Mouse (Mus musculus) small intestine, adult 2 months (tissue): ENCODE measurements around the gene Mrgprf.

Experiments used
- CTCF ChIP-seq: fragments of 200-500 bp; IDR thresholded peaks from 2 replicates; pipeline ENCODE4 v1.5.1; 2012; ENCODE audit warnings: low read depth, mild to moderate bottlenecking, control low read depth, inconsistent platforms, low read length, moderate library complexity, mixed read lengths; ENCODE audit not compliant: insufficient replicate concordance, insufficient read length; ENCODE audit errors: extremely low read depth
- POLR2A ChIP-seq: fragments of 200-500 bp; IDR thresholded peaks from 2 replicates; pipeline ENCODE4 v1.6.1; 2012; ENCODE audit warnings: low read depth, mild to moderate bottlenecking, control low read depth, inconsistent platforms, low read length, moderate library complexity

- no peak for TF ChIP-seq CTCF
- TF ChIP-seq POLR2A, result no peak
Measured at GRCm38 (mm10) chr7:145333936-145334335, 33.3 kb downstream of the Mrgprf start.
